Mouse (Mus musculus) G1E (cell line): ENCODE measurements around the gene Zfp810.

Experiments
- CTCF ChIP-seq: IDR thresholded peaks from 2 replicates; pipeline ENCODE4 v1.5.1; 2012; ENCODE audit warnings: low read depth, low read length, inconsistent platforms, mixed read lengths
- POLR2AphosphoS5 ChIP-seq: IDR thresholded peaks from 2 replicates; pipeline ENCODE4 v1.6.1; 2012; ENCODE audit warnings: low read depth, low read length, inconsistent platforms; ENCODE audit not compliant: insufficient replicate concordance

GRCm38 (mm10) chr9:22319109-22319508 is 11.7 kb upstream of the Zfp810 start:
- no peak for TF ChIP-seq CTCF
- TF ChIP-seq POLR2AphosphoS5 = no peak
